Mouse (Mus musculus): ENCODE measurements around the gene Ptprq.

- TF ChIP-seq POLR2A (IDR thresholded peaks at IDR 0.05; ENCODE audit: insufficient read length, low read depth): no peak
- TF ChIP-seq E2F4 (IDR thresholded peaks at IDR 0.05; ENCODE audit: insufficient read depth): no peak
- no peak for TF ChIP-seq MYOG (IDR thresholded peaks at IDR 0.05; ENCODE audit: control insufficient read depth in 1 of 3, insufficient read depth in 1 of 3, insufficient read length in 2 of 3, low read depth in 2 of 3)
- TF ChIP-seq REST (IDR thresholded peaks at IDR 0.05; ENCODE audit: insufficient read depth, insufficient read length): no peak
- no peak for TF ChIP-seq MAX (IDR thresholded peaks at IDR 0.05; ENCODE audit: low read depth)
- no peak for TF ChIP-seq MYOD1 (IDR thresholded peaks at IDR 0.05; ENCODE audit: control insufficient read depth in 1 of 3, insufficient read length in 2 of 3, low read depth in 2 of 3)
Observed at GRCm38 (mm10) chr10:107697177-107697576, 22.7 kb downstream of the Ptprq start.
